Mouse (Mus musculus): ENCODE data around the gene Ddx58. TPM values are rescaled to one million over a fixed set of nuclear protein-coding genes. Genes with fewer than 3 reads are reported as not detected.

Gene Ddx58
- total RNA-seq, 2 experiments from 2014 or later, result 5.4 to 9.3 TPM

- ATAC-seq (replicated peaks; ENCODE audit: poor library complexity, severe bottlenecking), result no peak
These were observed 47.4 kb downstream of the Ddx58 start for GRCm38 (mm10) chr4:40192246-40192645.

GRCm38 (mm10) chr4:40187956-40188355 is 51.7 kb downstream of the Ddx58 start:
- ATAC-seq (replicated peaks; ENCODE audit: poor library complexity, severe bottlenecking), result no peak

- ATAC-seq (replicated peaks; ENCODE audit: poor library complexity, severe bottlenecking), result no peak
These were observed 55.2 kb downstream of the Ddx58 start for GRCm38 (mm10) chr4:40184470-40184869.

- no peak for ATAC-seq (replicated peaks; ENCODE audit: poor library complexity, severe bottlenecking)
These were observed 55.8 kb downstream of the Ddx58 start for GRCm38 (mm10) chr4:40183781-40184180.

- ATAC-seq (replicated peaks; ENCODE audit: poor library complexity, severe bottlenecking), result peak; percentile 85
These were observed 56.8 kb downstream of the Ddx58 start for GRCm38 (mm10) chr4:40182651-40183320.

GRCm38 (mm10) chr4:40181681-40182080 is 57.9 kb downstream of the Ddx58 start:
- no peak for ATAC-seq (replicated peaks; ENCODE audit: poor library complexity, severe bottlenecking)

GRCm38 (mm10) chr4:40180046-40180445 is 59.6 kb downstream of the Ddx58 start:
- no peak for ATAC-seq (replicated peaks; ENCODE audit: poor library complexity, severe bottlenecking)

GRCm38 (mm10) chr4:40178584-40178983 is 61.0 kb downstream of the Ddx58 start:
- no peak for ATAC-seq (replicated peaks; ENCODE audit: poor library complexity, severe bottlenecking)

GRCm38 (mm10) chr4:40174321-40174720 is 65.3 kb downstream of the Ddx58 start:
- ATAC-seq (replicated peaks; ENCODE audit: poor library complexity, severe bottlenecking), result no peak

GRCm38 (mm10) chr4:40172336-40172735 is 67.3 kb downstream of the Ddx58 start:
- no peak for ATAC-seq (replicated peaks; ENCODE audit: poor library complexity, severe bottlenecking)

- no peak for ATAC-seq (replicated peaks; ENCODE audit: poor library complexity, severe bottlenecking)
These were observed 68.2 kb downstream of the Ddx58 start for GRCm38 (mm10) chr4:40171477-40171876.

- no peak for ATAC-seq (replicated peaks; ENCODE audit: poor library complexity, severe bottlenecking)
These were observed 76.0 kb downstream of the Ddx58 start for GRCm38 (mm10) chr4:40163646-40164045.

GRCm38 (mm10) chr4:40160591-40161434 is 78.8 kb downstream of the Ddx58 start:
- ATAC-seq (replicated peaks; ENCODE audit: poor library complexity, severe bottlenecking), result no peak

GRCm38 (mm10) chr4:40158224-40158540 is 81.4 kb downstream of the Ddx58 start:
- ATAC-seq (replicated peaks; ENCODE audit: poor library complexity, severe bottlenecking), result no peak

- no peak for ATAC-seq (replicated peaks; ENCODE audit: poor library complexity, severe bottlenecking)
These were observed 82.0 kb downstream of the Ddx58 start for GRCm38 (mm10) chr4:40157500-40158223.

- no peak for ATAC-seq (replicated peaks; ENCODE audit: poor library complexity, severe bottlenecking)
These were observed 82.8 kb downstream of the Ddx58 start for GRCm38 (mm10) chr4:40156582-40157499.

GRCm38 (mm10) chr4:40156153-40156552 is 83.5 kb downstream of the Ddx58 start:
- ATAC-seq (replicated peaks; ENCODE audit: poor library complexity, severe bottlenecking), result peak; percentile 96

GRCm38 (mm10) chr4:40155467-40155999 is 84.1 kb downstream of the Ddx58 start:
- ATAC-seq (replicated peaks; ENCODE audit: poor library complexity, severe bottlenecking), result no peak

- no peak for ATAC-seq (replicated peaks; ENCODE audit: poor library complexity, severe bottlenecking)
These were observed 84.9 kb downstream of the Ddx58 start for GRCm38 (mm10) chr4:40154751-40155150.

Data from granulocyte monocyte progenitor cell, adult 5-6 weeks (primary cell).